Mouse (Mus musculus): ENCODE data around the gene Etv4. TPM values are rescaled to one million over a fixed set of nuclear protein-coding genes. Genes with fewer than 3 reads are reported as not detected.
A peak's percentile ranks its signal among the peaks of the same experiment; 100 is the strongest.

Gene Etv4
- polyA plus RNA-seq, 1 experiment from 2014 or later, result 4.9 TPM

DNA sequence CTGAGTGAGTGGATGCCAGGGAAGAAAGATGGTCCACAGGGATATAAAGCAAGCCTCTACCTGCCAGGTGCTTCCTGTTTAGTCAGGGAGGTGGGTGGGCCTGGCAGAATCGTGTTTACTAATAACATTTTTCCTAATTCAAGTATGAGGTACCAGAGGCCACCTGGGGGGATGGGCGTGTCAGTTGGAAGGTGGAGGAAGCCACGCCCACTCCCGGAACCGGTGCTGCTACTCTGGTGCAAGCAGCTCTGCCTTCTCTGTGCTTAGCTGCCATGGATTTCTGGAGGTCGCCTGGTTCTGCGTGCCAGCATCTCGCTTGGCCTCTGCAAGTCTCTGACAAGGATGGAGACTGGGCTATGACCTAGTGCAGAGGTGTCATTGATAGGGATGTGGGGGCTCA, 12.9 kb upstream of the Etv4 start:
- Histone ChIP-seq H3K4me2 (ENCODE audit: low read depth, low read length) (no peak overlapping the region), H3K36me3 (ENCODE audit: control insufficient read depth, insufficient read depth, low read length) (no peaks in the 10 kb centered on the region), H3K27ac (ENCODE audit: low read length) (no peak overlapping the region), H3K4me3 (replicated peaks; ENCODE audit: low read length) (no peak overlapping the region), H3K9me3 (replicated peaks; ENCODE audit: control insufficient read depth, low read length) (no peaks in the 10 kb centered on the region), H3K27me3 (ENCODE audit: control insufficient read depth, insufficient read depth, low read length) (no peaks in the 10 kb centered on the region), H3K9ac (ENCODE audit: low read length) (no peak overlapping the region), H3K4me1 (ENCODE audit: control insufficient read depth, insufficient read depth, low read length) (no peaks in the 10 kb centered on the region; the same call in 1 of the 2 replicates)
- 25% methylated on average over 8 of the region's 8 CpGs for WGBS
- no peak for ATAC-seq (ENCODE audit: insufficient read depth, low FRiP score)

DNA sequence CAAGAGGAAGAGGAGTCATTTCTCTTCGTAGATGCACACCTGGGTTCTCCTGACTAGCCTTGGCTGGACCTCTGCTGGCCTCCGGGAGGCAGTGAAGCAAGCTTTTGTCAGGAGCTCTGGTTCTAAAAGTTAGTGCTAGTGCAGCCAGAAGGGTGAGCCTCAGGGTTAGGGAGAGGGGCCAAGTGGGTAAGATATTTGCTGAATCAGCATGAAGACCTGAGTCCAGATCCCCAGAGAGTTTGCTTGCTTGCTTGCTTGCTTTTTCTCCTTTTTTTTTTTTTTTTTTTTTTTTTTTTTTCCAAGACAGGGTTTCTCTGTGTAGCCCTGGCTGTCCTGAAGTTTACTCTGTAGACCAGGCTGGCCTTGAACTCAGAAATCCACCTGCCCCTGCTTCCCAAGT, 12.2 kb upstream of the Etv4 start:
- Histone ChIP-seq H3K4me3 (replicated peaks; ENCODE audit: low read length) (no peak overlapping the region), H3K27me3 (ENCODE audit: control insufficient read depth, insufficient read depth, low read length) (no peaks in the 10 kb centered on the region), H3K9ac (ENCODE audit: low read length) (no peak overlapping the region), H3K36me3 (ENCODE audit: control insufficient read depth, insufficient read depth, low read length) (no peaks in the 10 kb centered on the region), H3K27ac (ENCODE audit: low read length) (no peak overlapping the region), H3K4me2 (ENCODE audit: low read depth, low read length) (no peak overlapping the region), H3K4me1 (ENCODE audit: control insufficient read depth, insufficient read depth, low read length) (no peaks in the 10 kb centered on the region; the same call in 1 of the 2 replicates), H3K9me3 (replicated peaks; ENCODE audit: control insufficient read depth, low read length) (no peaks in the 10 kb centered on the region)
- ATAC-seq (ENCODE audit: insufficient read depth, low FRiP score), result no peak
- 80% methylated on average over 2 of the region's 2 CpGs for WGBS

DNA sequence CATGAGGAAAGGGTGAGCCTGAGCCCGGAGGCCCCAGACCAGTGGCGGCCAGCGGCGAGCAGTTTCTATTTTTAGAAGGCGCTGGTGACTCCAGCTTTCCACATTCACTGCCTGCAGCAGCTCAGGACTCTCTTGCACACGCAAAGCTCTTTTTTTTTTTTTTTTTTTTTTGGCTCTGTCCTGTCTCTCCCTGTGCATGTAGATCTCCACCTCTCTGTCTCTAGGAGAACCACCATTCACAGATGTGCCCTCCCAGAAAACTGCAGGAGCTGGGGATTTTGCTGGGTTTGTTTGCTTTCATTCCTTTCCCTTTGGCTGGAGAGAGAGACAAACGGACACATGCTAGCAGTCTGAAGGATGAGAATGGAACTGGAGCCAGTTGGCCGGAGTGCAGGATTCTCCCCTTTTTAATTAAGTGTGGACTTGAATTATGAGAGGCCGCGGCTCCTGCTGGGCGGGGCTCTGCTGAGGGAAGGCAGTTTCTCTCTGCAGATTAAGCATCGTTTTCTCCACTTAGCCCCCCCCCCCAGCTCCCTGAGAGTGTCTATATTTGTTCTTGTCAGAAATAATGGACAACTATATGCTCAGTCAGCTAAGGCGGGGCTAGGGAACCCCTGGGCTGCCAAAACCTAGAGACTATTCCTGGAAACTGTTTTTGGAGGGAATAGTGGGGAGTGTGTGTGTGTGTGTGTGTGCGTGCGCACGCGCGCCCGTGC, 5.8 kb upstream of the Etv4 start:
- H3K4me1 ChIP-seq (ENCODE audit: control insufficient read depth, insufficient read depth, low read length), result peaks cover 20% of the 10 kb centered on the region
- no peaks in the 10 kb centered on the region for H3K36me3 ChIP-seq (ENCODE audit: control insufficient read depth, insufficient read depth, low read length)
- H3K9ac ChIP-seq (ENCODE audit: low read length), result no peak overlapping the region
- no peak overlapping the region for H3K27ac ChIP-seq (ENCODE audit: low read length)
- peak; percentile 74 for ATAC-seq (ENCODE audit: insufficient read depth, low FRiP score)
- H3K27me3 ChIP-seq (ENCODE audit: control insufficient read depth, insufficient read depth, low read length), result peaks cover 17% of the 10 kb centered on the region
- WGBS, result 19% methylated on average over 19 of the region's 19 CpGs
- no peaks in the 10 kb centered on the region for H3K9me3 ChIP-seq (replicated peaks; ENCODE audit: control insufficient read depth, low read length)
- H3K4me2 ChIP-seq (ENCODE audit: low read depth, low read length), result peak overlapping the region; percentile 35
- no peak overlapping the region for H3K4me3 ChIP-seq (replicated peaks; ENCODE audit: low read length)

DNA sequence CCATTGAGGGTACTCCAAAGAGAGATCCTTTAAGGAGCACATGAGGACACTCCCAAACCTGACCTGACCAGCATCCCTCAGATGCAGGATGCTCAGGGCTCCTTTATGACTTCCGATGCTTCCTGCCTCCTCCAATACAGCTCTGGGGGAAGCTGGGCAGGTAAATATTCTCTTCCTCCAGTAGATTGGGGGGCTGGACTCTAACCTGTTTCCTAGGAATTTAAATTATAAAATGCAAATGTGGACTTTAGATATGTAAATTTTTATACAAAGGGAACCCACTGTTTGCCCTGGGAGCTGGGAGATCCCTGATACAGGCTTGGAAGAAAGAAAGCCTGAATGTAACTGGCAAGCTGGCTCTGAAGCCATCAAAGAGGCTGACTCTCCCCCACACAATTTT, 2.3 kb upstream of the Etv4 start:
- no peaks in the 10 kb centered on the region for H3K36me3 ChIP-seq (ENCODE audit: control insufficient read depth, insufficient read depth, low read length)
- no peaks in the 10 kb centered on the region for H3K9me3 ChIP-seq (replicated peaks; ENCODE audit: control insufficient read depth, low read length)
- peaks cover 34% of the 10 kb centered on the region for H3K4me1 ChIP-seq (ENCODE audit: control insufficient read depth, insufficient read depth, low read length)
- H3K4me3 ChIP-seq (replicated peaks; ENCODE audit: low read length), result no peak overlapping the region
- WGBS, result 96% methylated on average over 1 of the region's 1 CpGs
- no peak overlapping the region for H3K27ac ChIP-seq (ENCODE audit: low read length)
- no peak for ATAC-seq (ENCODE audit: insufficient read depth, low FRiP score)
- peaks cover 40% of the 10 kb centered on the region for H3K27me3 ChIP-seq (ENCODE audit: control insufficient read depth, insufficient read depth, low read length)
- no peak overlapping the region for H3K9ac ChIP-seq (ENCODE audit: low read length)
- no peak overlapping the region for H3K4me2 ChIP-seq (ENCODE audit: low read depth, low read length)

DNA sequence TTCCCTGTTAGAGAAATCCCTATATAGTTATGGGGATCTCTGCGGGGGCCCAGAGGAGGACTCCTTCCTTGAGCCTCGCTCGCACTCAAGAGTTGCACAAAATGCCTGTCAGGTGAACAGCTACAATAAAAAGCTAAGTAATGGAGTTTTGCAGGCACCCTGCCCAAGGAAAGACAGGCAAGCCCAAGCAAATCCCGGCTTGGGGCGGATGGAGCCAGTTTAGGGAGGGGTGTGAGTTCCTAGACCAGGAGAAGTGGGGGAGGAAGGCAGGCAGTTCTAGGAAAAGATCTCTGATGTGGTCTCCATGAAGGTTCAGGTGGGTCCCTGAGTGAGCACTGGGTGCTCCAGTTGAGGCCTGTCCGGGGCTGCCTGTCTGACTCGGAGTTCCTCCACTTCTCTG, 1.5 kb upstream of the Etv4 start:
- H3K9ac ChIP-seq (ENCODE audit: low read length), result no peak overlapping the region
- peaks cover 32% of the 10 kb centered on the region for H3K4me1 ChIP-seq (ENCODE audit: control insufficient read depth, insufficient read depth, low read length)
- H3K27me3 ChIP-seq (ENCODE audit: control insufficient read depth, insufficient read depth, low read length), result peaks cover 48% of the 10 kb centered on the region
- H3K27ac ChIP-seq (ENCODE audit: low read length), result no peak overlapping the region
- 57% methylated on average over 7 of the region's 7 CpGs for WGBS
- no peaks in the 10 kb centered on the region for H3K9me3 ChIP-seq (replicated peaks; ENCODE audit: control insufficient read depth, low read length)
- no peaks in the 10 kb centered on the region for H3K36me3 ChIP-seq (ENCODE audit: control insufficient read depth, insufficient read depth, low read length)
- no peak overlapping the region for H3K4me2 ChIP-seq (ENCODE audit: low read depth, low read length)
- no peak overlapping the region for H3K4me3 ChIP-seq (replicated peaks; ENCODE audit: low read length)
- ATAC-seq (ENCODE audit: insufficient read depth, low FRiP score), result no peak

DNA sequence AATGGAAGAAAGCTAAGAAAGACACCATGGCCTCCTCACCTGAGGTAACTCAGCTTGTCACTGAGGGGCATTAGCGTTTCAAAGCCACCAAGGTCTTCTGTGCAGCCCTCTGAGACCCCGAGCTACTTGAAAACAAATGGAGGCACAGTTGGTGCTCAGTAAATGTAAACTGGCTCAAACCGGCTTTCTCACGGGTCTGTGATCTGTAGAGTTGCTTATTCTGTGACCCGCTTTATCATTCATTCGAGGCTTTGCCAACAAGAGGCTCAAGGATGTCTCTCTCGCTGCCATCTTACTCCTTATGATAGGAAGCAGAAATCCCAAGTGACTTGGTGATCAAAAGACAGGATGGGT, 658 bp upstream of the Etv4 start:
- Histone ChIP-seq H3K4me3 (replicated peaks; ENCODE audit: low read length) (peak overlapping the region; percentile 57), H3K36me3 (ENCODE audit: control insufficient read depth, insufficient read depth, low read length) (no peaks in the 10 kb centered on the region), H3K9me3 (replicated peaks; ENCODE audit: control insufficient read depth, low read length) (no peaks in the 10 kb centered on the region), H3K4me2 (ENCODE audit: low read depth, low read length) (peak overlapping the region; percentile 81), H3K9ac (ENCODE audit: low read length) (0 out of 2 replicates have a peak overlapping the region, but pooled peaks have one; percentile 18), H3K4me1 (ENCODE audit: control insufficient read depth, insufficient read depth, low read length) (peaks cover 25% of the 10 kb centered on the region), H3K27me3 (ENCODE audit: control insufficient read depth, insufficient read depth, low read length) (peaks cover 53% of the 10 kb centered on the region), H3K27ac (ENCODE audit: low read length) (no peak overlapping the region)
- ATAC-seq (ENCODE audit: insufficient read depth, low FRiP score), result no peak
- WGBS, result 7% methylated on average over 7 of the region's 7 CpGs

DNA sequence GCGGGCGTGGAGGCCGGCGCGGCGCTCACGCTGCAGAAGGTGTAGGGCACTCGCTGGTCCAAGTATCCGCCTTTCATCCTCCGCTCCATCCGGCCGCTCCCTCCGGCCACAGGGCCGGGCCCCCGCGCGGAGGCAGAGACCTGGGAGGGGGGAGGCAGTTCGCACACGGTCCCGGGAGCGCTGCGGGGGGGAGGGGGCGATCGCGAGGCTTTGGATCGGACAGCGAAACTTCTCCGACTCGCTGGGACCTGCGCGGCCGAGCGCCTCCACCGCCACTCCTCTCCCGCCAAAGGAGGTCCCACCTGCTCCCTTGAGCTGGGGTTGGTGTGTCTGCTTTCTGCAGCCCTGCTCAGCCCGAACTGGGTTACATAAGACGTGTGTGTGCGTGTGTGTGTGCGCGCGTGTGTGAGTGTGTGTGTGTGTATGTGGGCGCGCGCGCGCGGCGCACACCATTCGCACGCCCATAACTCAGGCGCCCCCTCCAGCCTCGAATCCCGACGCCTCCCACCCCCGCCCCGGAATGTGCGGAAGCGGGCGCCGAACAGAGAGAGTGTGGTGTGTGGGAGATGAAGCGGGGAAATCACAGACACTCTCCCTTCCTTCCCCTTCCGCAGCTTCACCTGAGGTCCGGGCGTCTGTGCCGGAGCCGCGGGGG, 556 bp downstream of the Etv4 start:
- under 1% methylated on average over 61 of the region's 67 CpGs for WGBS
- peak; percentile 26; the same call in 1 of the 2 replicates for ATAC-seq (ENCODE audit: insufficient read depth, low FRiP score)
- H3K9me3 ChIP-seq (replicated peaks; ENCODE audit: control insufficient read depth, low read length), result no peaks in the 10 kb centered on the region
- peaks cover 17% of the 10 kb centered on the region for H3K4me1 ChIP-seq (ENCODE audit: control insufficient read depth, insufficient read depth, low read length)
- peak overlapping the region; percentile 10; the same call in 1 of the 2 replicates for H3K27ac ChIP-seq (ENCODE audit: low read length)
- peak overlapping the region; percentile 57 for H3K4me3 ChIP-seq (replicated peaks; ENCODE audit: low read length)
- peak overlapping the region; percentile 62 for H3K9ac ChIP-seq (ENCODE audit: low read length)
- H3K27me3 ChIP-seq (ENCODE audit: control insufficient read depth, insufficient read depth, low read length), result peaks cover 53% of the 10 kb centered on the region
- no peaks in the 10 kb centered on the region for H3K36me3 ChIP-seq (ENCODE audit: control insufficient read depth, insufficient read depth, low read length)
- H3K4me2 ChIP-seq (ENCODE audit: low read depth, low read length), result peak overlapping the region; percentile 81

DNA sequence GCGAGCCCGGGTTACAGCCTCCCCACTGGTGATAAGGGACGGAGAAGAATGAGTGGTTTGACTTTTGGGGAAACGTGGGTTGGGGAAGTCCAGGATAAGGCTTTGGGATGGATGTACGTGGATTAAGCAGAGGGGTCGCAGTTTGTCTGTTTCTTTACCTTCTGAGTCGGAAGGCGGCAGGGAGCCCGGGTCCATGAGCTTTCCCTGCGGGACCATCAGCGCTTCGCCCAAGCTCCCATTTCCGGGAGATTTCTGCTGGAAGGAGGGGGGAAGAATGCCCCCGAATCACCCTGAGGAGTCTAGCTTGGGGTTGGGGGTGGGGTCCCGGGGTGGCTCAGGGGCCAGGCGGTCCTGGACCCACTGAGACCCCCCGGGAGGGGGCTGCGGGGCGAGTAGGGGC, 1.1 kb downstream of the Etv4 start:
- no peak for ATAC-seq (ENCODE audit: insufficient read depth, low FRiP score)
- Histone ChIP-seq H3K4me1 (ENCODE audit: control insufficient read depth, insufficient read depth, low read length) (peaks cover 17% of the 10 kb centered on the region), H3K4me3 (replicated peaks; ENCODE audit: low read length) (peak overlapping the region; percentile 57), H3K27me3 (ENCODE audit: control insufficient read depth, insufficient read depth, low read length) (peaks cover 53% of the 10 kb centered on the region), H3K9ac (ENCODE audit: low read length) (peak overlapping the region; percentile 62), H3K36me3 (ENCODE audit: control insufficient read depth, insufficient read depth, low read length) (no peaks in the 10 kb centered on the region), H3K4me2 (ENCODE audit: low read depth, low read length) (peak overlapping the region; percentile 81), H3K9me3 (replicated peaks; ENCODE audit: control insufficient read depth, low read length) (no peaks in the 10 kb centered on the region), H3K27ac (ENCODE audit: low read length) (no peak overlapping the region)
- WGBS, result 3% methylated on average over 18 of the region's 19 CpGs

DNA sequence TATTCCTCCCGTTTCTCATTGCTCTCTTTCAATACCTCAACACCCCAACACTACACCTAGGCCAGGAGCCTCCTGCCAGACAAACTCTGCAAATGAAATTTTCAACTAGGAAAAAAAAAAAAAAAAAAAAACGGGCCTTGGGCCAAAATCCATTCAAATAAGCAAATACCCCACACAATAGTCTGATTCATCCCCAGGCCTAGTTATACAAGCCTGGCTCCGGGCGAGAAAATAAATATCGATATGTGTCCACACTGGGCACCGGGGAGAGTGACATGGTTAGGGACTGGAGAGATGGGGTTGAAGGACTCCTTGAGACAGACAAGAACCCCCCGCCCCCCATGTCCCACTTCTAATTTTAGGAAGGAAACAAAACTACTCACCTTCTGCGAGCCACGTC, 1.6 kb downstream of the Etv4 start:
- Histone ChIP-seq H3K27ac (ENCODE audit: low read length) (no peak overlapping the region), H3K36me3 (ENCODE audit: control insufficient read depth, insufficient read depth, low read length) (no peaks in the 10 kb centered on the region), H3K9ac (ENCODE audit: low read length) (peak overlapping the region; percentile 62; the same call in 1 of the 2 replicates), H3K27me3 (ENCODE audit: control insufficient read depth, insufficient read depth, low read length) (peaks cover 53% of the 10 kb centered on the region), H3K9me3 (replicated peaks; ENCODE audit: control insufficient read depth, low read length) (no peaks in the 10 kb centered on the region), H3K4me1 (ENCODE audit: control insufficient read depth, insufficient read depth, low read length) (peaks cover 17% of the 10 kb centered on the region), H3K4me2 (ENCODE audit: low read depth, low read length) (peak overlapping the region; percentile 81), H3K4me3 (replicated peaks; ENCODE audit: low read length) (peak overlapping the region; percentile 57; the same call in 1 of the 2 replicates)
- 20% methylated on average over 9 of the region's 9 CpGs for WGBS
- ATAC-seq (ENCODE audit: insufficient read depth, low FRiP score), result no peak

Measured in stomach, embryonic 16.5 days (tissue).